Mouse (Mus musculus): Measurements from ENCODE around the gene Dynll2. TPM values are rescaled to one million over a fixed set of nuclear protein-coding genes. Genes with fewer than 3 reads are reported as not detected.
A peak's percentile ranks its signal among the peaks of the same experiment; 100 is the strongest.

Gene Dynll2
- 21.0 and 23.5 TPM in 2 replicates for polyA plus RNA-seq (2015; fragmentation: Nextera tagmentation; extraction: Ambion mirVana)

- Histone ChIP-seq H3K9me3 (ENCODE audit: low read length) (no peaks in the 10 kb centered on the region), H3K36me3 (ENCODE audit: insufficient read depth, low read length) (peaks cover 14% of the 10 kb centered on the region), H3K9ac (replicated peaks; ENCODE audit: low read length) (peak within 1 kb of the TSS; percentile 95), H3K4me2 (replicated peaks; ENCODE audit: low read depth, low read length) (peak within 1 kb of the TSS; percentile 88), H3K27ac (ENCODE audit: low read length) (peak within 1 kb of the TSS; percentile 94), H3K4me3 (ENCODE audit: low read length) (peak within 1 kb of the TSS; percentile 94), H3K27me3 (ENCODE audit: insufficient read depth, low read length) (no peaks in the 10 kb centered on the region), H3K4me1 (ENCODE audit: insufficient read depth, low read length) (peaks cover 23% of the 10 kb centered on the region)
- peak; percentile 96 for ATAC-seq (ENCODE audit: low FRiP score, low TSS enrichment)
- under 1% methylated on average over 94 of the region's 107 CpGs for WGBS
Observed at GRCm38 (mm10) chr11:87986831-87987793, at the start of gene Dynll2. Gene Dynll2 (minus strand): TSS chr11:87987533.

GRCm38 (mm10) chr11:88036761-88037251, 49.5 kb upstream of the Dynll2 start:
- 81% methylated on average over 10 of the region's 10 CpGs for WGBS
- no peak overlapping the region for H3K4me3 ChIP-seq (ENCODE audit: low read length)
- H3K27ac ChIP-seq (ENCODE audit: low read length), result no peak overlapping the region
- H3K9ac ChIP-seq (replicated peaks; ENCODE audit: low read length), result no peak overlapping the region
- no peaks in the 10 kb centered on the region for H3K9me3 ChIP-seq (ENCODE audit: low read length)
- no peaks in the 10 kb centered on the region for H3K4me1 ChIP-seq (ENCODE audit: insufficient read depth, low read length)
- no peak overlapping the region for H3K4me2 ChIP-seq (replicated peaks; ENCODE audit: low read depth, low read length)
- ATAC-seq (ENCODE audit: low FRiP score, low TSS enrichment), result no peak
- no peaks in the 10 kb centered on the region for H3K36me3 ChIP-seq (ENCODE audit: insufficient read depth, low read length)
- no peaks in the 10 kb centered on the region for H3K27me3 ChIP-seq (ENCODE audit: insufficient read depth, low read length)

DNA sequence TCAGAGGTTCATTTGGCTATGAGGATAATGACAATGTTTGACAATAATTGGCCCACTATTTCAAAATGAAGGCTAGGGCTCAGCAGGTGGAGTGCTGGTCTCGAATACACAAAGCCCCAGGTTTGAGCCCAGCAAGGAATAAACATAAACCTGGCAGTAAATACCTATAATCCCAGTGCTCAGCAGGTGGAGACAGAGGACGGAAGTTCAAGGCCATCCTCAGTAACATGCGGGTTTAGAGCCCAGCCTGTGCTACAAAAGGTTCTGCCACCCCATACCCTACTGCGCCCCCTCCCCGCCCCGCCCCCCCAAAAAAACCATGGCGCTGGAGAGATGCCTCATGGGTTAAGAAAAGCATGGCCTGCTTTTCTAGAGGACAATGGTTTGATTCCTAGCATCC, 48.6 kb upstream of the Dynll2 start:
- Histone ChIP-seq H3K9ac (replicated peaks; ENCODE audit: low read length) (no peak overlapping the region), H3K4me1 (ENCODE audit: insufficient read depth, low read length) (no peaks in the 10 kb centered on the region), H3K27ac (ENCODE audit: low read length) (no peak overlapping the region), H3K27me3 (ENCODE audit: insufficient read depth, low read length) (no peaks in the 10 kb centered on the region), H3K4me3 (ENCODE audit: low read length) (no peak overlapping the region), H3K36me3 (ENCODE audit: insufficient read depth, low read length) (no peaks in the 10 kb centered on the region), H3K4me2 (replicated peaks; ENCODE audit: low read depth, low read length) (no peak overlapping the region), H3K9me3 (ENCODE audit: low read length) (no peaks in the 10 kb centered on the region)
- no peak for ATAC-seq (ENCODE audit: low FRiP score, low TSS enrichment)
- WGBS, result 66% methylated on average over 7 of the region's 7 CpGs

DNA sequence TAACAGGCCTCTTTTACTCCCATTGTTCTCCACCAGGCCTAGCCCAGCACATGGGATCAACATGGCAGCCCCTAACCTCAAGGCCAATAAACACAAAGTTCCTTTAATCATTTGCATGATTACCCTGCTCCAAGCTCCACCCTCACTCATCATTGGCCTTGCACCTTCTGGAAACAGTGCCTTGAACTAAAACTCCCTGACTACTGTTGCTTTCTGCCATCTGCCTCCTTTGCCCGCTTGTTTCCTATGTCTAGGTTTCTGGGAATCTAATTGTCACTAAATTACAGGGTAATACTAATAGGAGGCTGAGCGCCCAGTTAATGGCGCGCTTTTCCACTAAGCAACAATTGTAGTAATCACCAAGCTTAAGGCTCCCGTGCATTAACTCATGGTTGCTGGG, 44.4 kb upstream of the Dynll2 start:
- Histone ChIP-seq H3K9me3 (ENCODE audit: low read length) (no peaks in the 10 kb centered on the region), H3K4me2 (replicated peaks; ENCODE audit: low read depth, low read length) (no peak overlapping the region), H3K27me3 (ENCODE audit: insufficient read depth, low read length) (no peaks in the 10 kb centered on the region), H3K4me3 (ENCODE audit: low read length) (no peak overlapping the region), H3K9ac (replicated peaks; ENCODE audit: low read length) (no peak overlapping the region), H3K4me1 (ENCODE audit: insufficient read depth, low read length) (0 out of 2 replicates have a peak, but pooled peaks cover 5% of the 10 kb centered on the region), H3K36me3 (ENCODE audit: insufficient read depth, low read length) (no peaks in the 10 kb centered on the region), H3K27ac (ENCODE audit: low read length) (no peak overlapping the region)
- 70% methylated on average over 5 of the region's 5 CpGs for WGBS
- ATAC-seq (ENCODE audit: low FRiP score, low TSS enrichment), result no peak

DNA sequence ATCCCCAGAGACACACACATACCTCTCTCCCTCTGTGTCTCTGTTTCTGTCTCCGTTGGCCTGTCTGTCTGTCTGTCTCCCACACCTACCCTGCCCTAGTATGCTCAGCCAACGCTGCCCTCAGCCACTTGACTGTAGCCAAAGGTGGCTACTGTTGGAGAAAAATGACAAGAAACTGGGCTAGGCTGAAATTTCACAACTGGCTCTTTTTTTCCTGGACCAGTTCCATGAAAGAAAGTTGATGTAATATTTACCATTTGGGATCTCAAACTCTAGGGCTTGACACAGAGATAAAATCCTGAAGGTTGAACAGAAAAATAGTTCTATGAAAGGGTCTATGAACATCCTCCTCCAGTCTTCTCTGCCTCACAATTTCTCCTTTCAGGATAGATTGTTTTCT, 43.5 kb upstream of the Dynll2 start:
- ATAC-seq (ENCODE audit: low FRiP score, low TSS enrichment), result no peak
- Histone ChIP-seq H3K9me3 (ENCODE audit: low read length) (no peaks in the 10 kb centered on the region), H3K4me3 (ENCODE audit: low read length) (no peak overlapping the region), H3K27ac (ENCODE audit: low read length) (no peak overlapping the region), H3K9ac (replicated peaks; ENCODE audit: low read length) (no peak overlapping the region), H3K4me2 (replicated peaks; ENCODE audit: low read depth, low read length) (no peak overlapping the region), H3K27me3 (ENCODE audit: insufficient read depth, low read length) (no peaks in the 10 kb centered on the region), H3K36me3 (ENCODE audit: insufficient read depth, low read length) (no peaks in the 10 kb centered on the region), H3K4me1 (ENCODE audit: insufficient read depth, low read length) (0 out of 2 replicates have a peak, but pooled peaks cover 5% of the 10 kb centered on the region)
- WGBS, result 84% methylated on average over 2 of the region's 2 CpGs

- no peaks in the 10 kb centered on the region for H3K36me3 ChIP-seq (ENCODE audit: insufficient read depth, low read length)
- H3K4me2 ChIP-seq (replicated peaks; ENCODE audit: low read depth, low read length), result no peak overlapping the region
- 0 out of 2 replicates have a peak, but pooled peaks cover 5% of the 10 kb centered on the region for H3K4me1 ChIP-seq (ENCODE audit: insufficient read depth, low read length)
- H3K9me3 ChIP-seq (ENCODE audit: low read length), result no peaks in the 10 kb centered on the region
- no peak overlapping the region for H3K27ac ChIP-seq (ENCODE audit: low read length)
- no peak overlapping the region for H3K9ac ChIP-seq (replicated peaks; ENCODE audit: low read length)
- H3K27me3 ChIP-seq (ENCODE audit: insufficient read depth, low read length), result no peaks in the 10 kb centered on the region
- 78% methylated on average over 7 of the region's 7 CpGs for WGBS
- ATAC-seq (ENCODE audit: low FRiP score, low TSS enrichment), result no peak
- H3K4me3 ChIP-seq (ENCODE audit: low read length), result no peak overlapping the region
Observed at GRCm38 (mm10) chr11:88030219-88030618, 42.9 kb upstream of the Dynll2 start.

GRCm38 (mm10) chr11:88028193-88028684, 40.9 kb upstream of the Dynll2 start:
- WGBS, result 20% methylated on average over 16 of the region's 16 CpGs
- Histone ChIP-seq H3K4me1 (ENCODE audit: insufficient read depth, low read length) (0 out of 2 replicates have a peak, but pooled peaks cover 5% of the 10 kb centered on the region), H3K27ac (ENCODE audit: low read length) (no peak overlapping the region), H3K4me3 (ENCODE audit: low read length) (no peak overlapping the region), H3K9ac (replicated peaks; ENCODE audit: low read length) (no peak overlapping the region), H3K4me2 (replicated peaks; ENCODE audit: low read depth, low read length) (no peak overlapping the region), H3K36me3 (ENCODE audit: insufficient read depth, low read length) (no peaks in the 10 kb centered on the region), H3K27me3 (ENCODE audit: insufficient read depth, low read length) (no peaks in the 10 kb centered on the region), H3K9me3 (ENCODE audit: low read length) (no peaks in the 10 kb centered on the region)
- ATAC-seq (ENCODE audit: low FRiP score, low TSS enrichment), result no peak

DNA sequence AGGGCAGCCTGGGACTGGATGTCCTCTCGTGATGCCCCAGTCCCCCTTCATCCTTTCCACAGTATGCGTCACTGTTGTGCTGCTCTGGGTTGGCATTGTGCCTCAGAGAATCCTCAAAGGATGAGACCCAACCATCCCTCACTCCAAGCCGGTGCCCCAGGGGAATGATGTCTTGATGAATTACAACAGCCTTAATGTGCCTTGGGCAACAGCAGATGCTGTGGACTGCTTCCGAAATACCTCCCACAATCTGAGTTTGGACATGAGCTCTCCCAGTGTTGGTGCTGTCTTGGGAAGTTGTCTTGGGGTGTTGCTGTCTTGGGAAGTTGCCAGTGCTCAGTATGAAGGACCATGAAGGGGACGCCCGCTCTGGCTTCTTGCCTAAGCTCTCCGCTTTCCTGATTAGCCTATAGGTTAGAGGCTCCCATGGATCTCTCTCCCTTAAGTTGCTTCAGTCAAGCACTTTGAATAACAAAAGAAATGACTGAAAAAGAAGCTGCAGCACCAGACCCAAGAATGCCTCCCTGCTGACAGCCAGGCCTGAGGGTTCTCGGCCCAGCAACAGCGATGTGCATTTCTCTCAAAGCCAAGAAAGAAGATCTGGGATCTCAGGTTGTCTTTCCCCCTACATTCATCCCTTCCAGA, 40.2 kb upstream of the Dynll2 start:
- Histone ChIP-seq H3K9ac (replicated peaks; ENCODE audit: low read length) (no peak overlapping the region), H3K4me1 (ENCODE audit: insufficient read depth, low read length) (0 out of 2 replicates have a peak, but pooled peaks cover 5% of the 10 kb centered on the region), H3K4me3 (ENCODE audit: low read length) (no peak overlapping the region), H3K27ac (ENCODE audit: low read length) (no peak overlapping the region), H3K4me2 (replicated peaks; ENCODE audit: low read depth, low read length) (no peak overlapping the region), H3K9me3 (ENCODE audit: low read length) (no peaks in the 10 kb centered on the region), H3K27me3 (ENCODE audit: insufficient read depth, low read length) (no peaks in the 10 kb centered on the region), H3K36me3 (ENCODE audit: insufficient read depth, low read length) (no peaks in the 10 kb centered on the region)
- no peak for ATAC-seq (ENCODE audit: low FRiP score, low TSS enrichment)
- 70% methylated on average over 9 of the region's 9 CpGs for WGBS

DNA sequence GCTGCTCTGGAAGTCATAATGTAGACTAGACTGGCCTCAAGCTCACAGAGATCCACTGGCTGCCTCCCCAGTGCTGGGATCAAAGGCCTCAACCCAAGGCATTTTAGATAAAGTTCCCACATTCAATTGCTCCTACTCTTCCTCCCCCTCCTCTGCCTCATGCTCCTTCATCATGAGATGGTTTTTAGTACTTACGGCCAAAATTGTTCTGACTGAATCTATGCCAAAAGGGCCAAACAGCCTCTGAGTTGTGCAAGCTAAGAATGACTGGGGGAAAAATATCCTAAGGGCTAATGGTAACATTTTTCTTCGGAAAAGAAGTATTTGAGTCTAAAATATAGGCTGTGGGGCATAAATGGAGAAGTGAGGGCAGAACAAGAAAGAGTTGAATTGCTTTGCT, 36.6 kb upstream of the Dynll2 start:
- Histone ChIP-seq H3K27me3 (ENCODE audit: insufficient read depth, low read length) (no peaks in the 10 kb centered on the region), H3K4me3 (ENCODE audit: low read length) (no peak overlapping the region), H3K9ac (replicated peaks; ENCODE audit: low read length) (no peak overlapping the region), H3K4me2 (replicated peaks; ENCODE audit: low read depth, low read length) (no peak overlapping the region), H3K36me3 (ENCODE audit: insufficient read depth, low read length) (no peaks in the 10 kb centered on the region), H3K9me3 (ENCODE audit: low read length) (no peaks in the 10 kb centered on the region), H3K4me1 (ENCODE audit: insufficient read depth, low read length) (0 out of 2 replicates have a peak, but pooled peaks cover 5% of the 10 kb centered on the region), H3K27ac (ENCODE audit: low read length) (no peak overlapping the region)
- no peak for ATAC-seq (ENCODE audit: low FRiP score, low TSS enrichment)
- WGBS, result 72% methylated on average over 2 of the region's 2 CpGs

Data from kidney, embryonic 16.5 days (tissue).